Mouse (Mus musculus) urinary bladder, adult 18-20 months (tissue): ENCODE data around the gene Slc1a3.

Experiments used
- DNase-seq, 2 experiments: peaks; one replicate each; pipeline ENCODE4 v3.0.0; 2022; ENCODE audit warnings: low spot score in 2 of 2, mixed read lengths in 2 of 2

The Slc1a3 gene

GRCm38 (mm10) chr15:8659483-8659971, 51.0 kb downstream of the Slc1a3 start:
- no peak for DNase-seq

GRCm38 (mm10) chr15:8658086-8658980, 52.2 kb downstream of the Slc1a3 start:
- DNase-seq = no peak

GRCm38 (mm10) chr15:8655251-8655650, 55.3 kb downstream of the Slc1a3 start:
- no peak for DNase-seq

- no peak for DNase-seq
Observed at GRCm38 (mm10) chr15:8652637-8653036, 57.9 kb downstream of the Slc1a3 start.

- no peak for DNase-seq
Observed at GRCm38 (mm10) chr15:8643997-8644692, 66.4 kb downstream of the Slc1a3 start.

GRCm38 (mm10) chr15:8639856-8640255, 70.7 kb downstream of the Slc1a3 start:
- no peak for DNase-seq

GRCm38 (mm10) chr15:8638568-8639325, 71.8 kb downstream of the Slc1a3 start:
- DNase-seq = no peak

- DNase-seq = no peak
Observed at GRCm38 (mm10) chr15:8637283-8637682, 73.3 kb downstream of the Slc1a3 start.

GRCm38 (mm10) chr15:8635974-8636373, 74.6 kb downstream of the Slc1a3 start:
- DNase-seq = no peak

GRCm38 (mm10) chr15:8634807-8635206, 75.8 kb downstream of the Slc1a3 start:
- no peak for DNase-seq

- no peak for DNase-seq
Observed at GRCm38 (mm10) chr15:8634355-8634754, 76.2 kb downstream of the Slc1a3 start.

GRCm38 (mm10) chr15:8633375-8633774, 77.2 kb downstream of the Slc1a3 start:
- peak in 1 of 2 experiments; percentile 24 for DNase-seq

GRCm38 (mm10) chr15:8632361-8632760, 78.2 kb downstream of the Slc1a3 start:
- no peak for DNase-seq

- peak; percentile 18 to 57 for DNase-seq
Observed at GRCm38 (mm10) chr15:8629317-8629831, 81.2 kb downstream of the Slc1a3 start.

GRCm38 (mm10) chr15:8628150-8628549, 82.4 kb downstream of the Slc1a3 start:
- no peak for DNase-seq

- DNase-seq = peak; percentile 24 to 56
Observed at GRCm38 (mm10) chr15:8627097-8627537, 83.4 kb downstream of the Slc1a3 start.

- no peak for DNase-seq
Observed at GRCm38 (mm10) chr15:8625370-8625769, 85.2 kb downstream of the Slc1a3 start.

- DNase-seq = no peak
Observed at GRCm38 (mm10) chr15:8623879-8624278, 86.7 kb downstream of the Slc1a3 start.

- DNase-seq = no peak
Observed at GRCm38 (mm10) chr15:8619479-8620026, 91.0 kb downstream of the Slc1a3 start.

- no peak for DNase-seq
Observed at GRCm38 (mm10) chr15:8616290-8616689, 94.3 kb downstream of the Slc1a3 start.

GRCm38 (mm10) chr15:8615511-8616224, 94.9 kb downstream of the Slc1a3 start:
- no peak for DNase-seq
